Mouse (Mus musculus): Measurements from ENCODE around the gene Plekhh3.

The Plekhh3 gene

GRCm38 (mm10) chr11:101119131-101119760 is 51.9 kb downstream of the Plekhh3 start:
- DNase-seq, result no peak

DNA sequence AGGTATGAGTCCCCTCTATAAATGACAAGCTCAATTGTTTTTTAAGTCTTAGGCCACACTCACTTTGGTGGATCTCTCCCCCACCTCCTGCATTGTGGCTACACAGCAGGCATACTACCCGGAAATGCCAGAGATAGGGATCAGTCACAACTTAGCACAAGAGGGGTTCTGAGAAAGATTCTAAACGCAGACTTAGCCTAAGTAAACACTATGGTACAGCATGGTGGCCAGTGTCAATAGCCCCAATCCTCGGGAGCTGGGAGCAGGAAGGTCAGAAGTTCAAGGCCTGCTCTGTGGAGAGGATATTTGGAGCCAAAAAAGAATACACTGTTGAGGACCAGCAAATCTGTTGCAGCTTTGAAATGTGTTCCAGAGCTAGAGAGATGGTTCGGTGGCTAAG is 53.0 kb downstream of the Plekhh3 start:
- DNase-seq, result no peak

DNA sequence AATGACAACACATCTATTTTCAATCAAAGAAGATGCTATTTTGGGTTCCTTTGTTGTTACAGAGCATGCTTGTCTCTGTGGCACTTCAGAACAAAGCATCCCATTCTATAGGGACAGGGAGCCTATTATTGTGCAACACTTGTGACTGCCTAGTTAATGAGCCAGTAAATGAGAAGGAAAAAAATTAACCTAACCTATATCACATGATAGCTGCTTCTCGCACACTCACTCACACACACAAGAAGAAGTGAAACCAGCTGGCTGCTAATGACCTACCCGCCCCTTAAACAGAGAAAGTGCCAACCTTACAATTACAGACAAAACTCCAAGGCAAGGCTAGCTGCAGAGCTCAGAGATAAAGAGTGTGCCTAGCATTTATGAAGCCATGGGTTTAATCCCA is 55.6 kb downstream of the Plekhh3 start:
- no peak for DNase-seq

Data from kidney, adult 9 months (tissue).